Mouse (Mus musculus): Measurements from ENCODE around the gene Nanog. TPM values are rescaled to one million over a fixed set of nuclear protein-coding genes. Genes with fewer than 3 reads are reported as not detected.
"Not testable (repeated sequence)": the region's sequence is repeated elsewhere in the genome, so short reads cannot be mapped to it uniquely, and the experiment has no call there.

Gene Nanog
- total RNA-seq, 2 experiments from 2014 or later = not detected

- ATAC-seq (replicated peaks; ENCODE audit: low FRiP score, poor library complexity, severe bottlenecking) = no peak
Observed at GRCm38 (mm10) chr6:122701816-122702215, 5.5 kb upstream of the Nanog start.

GRCm38 (mm10) chr6:122702480-122703124 is 4.7 kb upstream of the Nanog start:
- no peak for ATAC-seq (replicated peaks; ENCODE audit: low FRiP score, poor library complexity, severe bottlenecking)

DNA sequence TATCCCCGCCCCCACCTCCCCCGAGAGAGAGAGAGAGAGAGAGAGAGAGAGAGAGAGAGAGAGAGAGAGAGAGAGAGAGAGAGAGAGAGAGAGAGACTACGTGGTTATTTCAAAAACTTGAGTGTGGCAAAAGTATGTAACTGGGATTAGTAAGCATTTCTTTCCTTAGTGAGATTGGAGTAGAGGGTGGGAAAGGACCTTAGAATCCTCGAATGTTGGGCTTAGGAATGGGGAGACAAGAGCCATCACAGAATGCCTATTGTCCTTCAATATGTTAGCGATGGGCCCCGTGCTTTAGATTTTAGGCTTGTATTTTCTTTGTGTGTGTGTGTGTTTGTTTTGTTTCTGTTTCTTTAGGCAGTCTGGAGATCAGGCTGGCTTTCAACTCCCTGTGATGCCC is 4.0 kb upstream of the Nanog start:
- no peak for ATAC-seq (replicated peaks; ENCODE audit: low FRiP score, poor library complexity, severe bottlenecking)

DNA sequence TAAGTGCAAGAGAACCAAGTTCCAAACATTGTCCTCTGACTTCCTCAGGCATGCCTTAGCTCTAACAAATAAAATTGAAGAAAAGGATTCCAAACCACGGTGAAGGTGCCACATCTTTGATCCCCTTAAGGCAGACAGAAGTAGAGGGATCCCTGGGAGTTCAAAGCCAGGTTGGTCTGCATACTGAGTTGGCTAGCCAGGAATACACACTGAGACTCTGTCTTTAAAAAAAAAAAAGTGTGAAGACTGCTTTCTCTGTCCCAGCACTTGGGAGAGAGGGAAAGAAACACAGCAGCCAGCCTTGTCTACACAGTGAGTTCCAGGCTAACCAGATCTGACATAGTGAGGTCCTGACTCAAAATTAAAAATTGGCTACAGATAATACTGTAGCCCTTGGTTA is 3.6 kb upstream of the Nanog start:
- no peak for ATAC-seq (replicated peaks; ENCODE audit: low FRiP score, poor library complexity, severe bottlenecking)

- no peak for ATAC-seq (replicated peaks; ENCODE audit: low FRiP score, poor library complexity, severe bottlenecking)
Observed at GRCm38 (mm10) chr6:122706337-122706840, 900 bp upstream of the Nanog start.

- no peak for ATAC-seq (replicated peaks; ENCODE audit: low FRiP score, poor library complexity, severe bottlenecking)
Observed at GRCm38 (mm10) chr6:122708826-122709225, 1.5 kb downstream of the Nanog start.

DNA sequence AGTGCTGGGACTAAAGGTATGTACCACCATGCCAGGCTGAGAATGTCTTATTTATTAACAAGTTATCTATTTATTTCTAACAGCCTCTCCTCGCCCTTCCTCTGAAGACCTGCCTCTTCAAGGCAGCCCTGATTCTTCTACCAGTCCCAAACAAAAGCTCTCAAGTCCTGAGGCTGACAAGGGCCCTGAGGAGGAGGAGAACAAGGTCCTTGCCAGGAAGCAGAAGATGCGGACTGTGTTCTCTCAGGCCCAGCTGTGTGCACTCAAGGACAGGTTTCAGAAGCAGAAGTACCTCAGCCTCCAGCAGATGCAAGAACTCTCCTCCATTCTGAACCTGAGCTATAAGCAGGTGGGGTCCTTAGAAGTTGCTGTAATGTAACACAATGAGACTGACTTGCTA is 4.2 kb downstream of the Nanog start:
- no peak for ATAC-seq (replicated peaks; ENCODE audit: low FRiP score, poor library complexity, severe bottlenecking)

DNA sequence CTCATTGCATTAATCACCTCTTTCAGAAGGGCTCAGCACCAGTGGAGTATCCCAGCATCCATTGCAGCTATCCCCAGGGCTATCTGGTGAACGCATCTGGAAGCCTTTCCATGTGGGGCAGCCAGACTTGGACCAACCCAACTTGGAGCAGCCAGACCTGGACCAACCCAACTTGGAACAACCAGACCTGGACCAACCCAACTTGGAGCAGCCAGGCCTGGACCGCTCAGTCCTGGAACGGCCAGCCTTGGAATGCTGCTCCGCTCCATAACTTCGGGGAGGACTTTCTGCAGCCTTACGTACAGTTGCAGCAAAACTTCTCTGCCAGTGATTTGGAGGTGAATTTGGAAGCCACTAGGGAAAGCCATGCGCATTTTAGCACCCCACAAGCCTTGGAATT is 5.8 kb downstream of the Nanog start:
- ATAC-seq (replicated peaks; ENCODE audit: low FRiP score, poor library complexity, severe bottlenecking) = not testable (repeated sequence)

- ATAC-seq (replicated peaks; ENCODE audit: low FRiP score, poor library complexity, severe bottlenecking) = no peak
Observed at GRCm38 (mm10) chr6:122714707-122715365, 7.5 kb downstream of the Nanog start.

- ATAC-seq (replicated peaks; ENCODE audit: low FRiP score, poor library complexity, severe bottlenecking) = no peak
Observed at GRCm38 (mm10) chr6:122715886-122716285, 8.6 kb downstream of the Nanog start.

GRCm38 (mm10) chr6:122718224-122718623 is 10.9 kb downstream of the Nanog start:
- not testable (repeated sequence) for ATAC-seq (replicated peaks; ENCODE audit: low FRiP score, poor library complexity, severe bottlenecking)

- ATAC-seq (replicated peaks; ENCODE audit: low FRiP score, poor library complexity, severe bottlenecking) = 0 out of 2 replicates have a peak, but pooled peaks have one; percentile 46
Observed at GRCm38 (mm10) chr6:122719942-122720341, 12.7 kb downstream of the Nanog start.

DNA sequence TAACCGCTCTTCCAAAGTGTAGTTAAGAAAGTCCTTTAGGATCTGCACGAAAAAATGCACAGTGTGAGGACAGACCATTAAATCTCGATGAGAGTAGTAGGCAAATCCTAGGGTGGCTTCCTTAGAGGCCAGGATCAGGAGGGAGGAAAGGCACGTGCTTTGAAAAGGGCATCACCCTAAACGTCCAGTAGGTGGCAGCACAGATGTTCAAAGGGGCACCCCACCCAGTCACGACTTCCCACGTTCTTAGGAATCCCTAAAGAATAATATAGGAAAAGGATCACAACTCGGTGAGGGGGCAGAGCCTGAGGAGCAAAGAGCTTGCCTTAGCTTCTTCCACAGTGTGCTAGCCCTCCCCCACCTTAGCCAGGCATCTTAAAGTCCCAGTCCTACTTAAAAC is 32.7 kb downstream of the Nanog start:
- peak; percentile 74; the same call in 1 of the 2 replicates for ATAC-seq (replicated peaks; ENCODE audit: low FRiP score, poor library complexity, severe bottlenecking)

- ATAC-seq (replicated peaks; ENCODE audit: low FRiP score, poor library complexity, severe bottlenecking) = no peak
Observed at GRCm38 (mm10) chr6:122741460-122742227, 34.4 kb downstream of the Nanog start.

DNA sequence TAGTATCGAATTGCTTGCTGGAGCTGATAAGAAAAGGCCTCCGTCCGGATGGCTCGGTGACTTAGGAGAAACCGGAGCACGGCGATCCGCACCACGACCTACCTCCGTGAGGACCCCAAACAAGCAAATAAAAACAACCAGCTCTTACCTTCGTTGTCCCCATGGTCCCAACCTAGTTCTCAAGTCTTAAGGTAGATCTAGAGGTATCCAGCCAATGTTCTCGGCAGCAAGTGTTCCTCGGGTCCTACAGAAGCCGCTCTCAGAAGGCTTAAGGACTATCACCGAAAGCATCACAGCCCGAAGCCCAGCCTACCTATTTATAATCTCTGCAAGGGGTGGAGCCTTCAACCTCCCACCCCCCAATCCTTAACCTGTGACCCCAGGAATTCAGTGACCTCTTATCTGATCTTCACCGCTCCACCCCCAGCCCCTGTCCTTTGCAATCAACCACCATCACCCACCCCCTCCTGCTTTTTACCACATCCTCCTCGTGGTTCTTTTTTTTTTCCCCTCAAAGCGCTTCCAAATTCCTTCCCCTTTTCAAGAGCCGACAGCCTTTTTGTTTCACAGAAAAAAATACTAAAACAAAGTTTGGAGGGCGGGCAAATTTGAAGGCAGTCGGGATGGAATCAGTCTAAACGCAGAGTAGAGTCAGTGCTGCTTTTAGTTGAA is 35.1 kb downstream of the Nanog start:
- no peak for ATAC-seq (replicated peaks; ENCODE audit: low FRiP score, poor library complexity, severe bottlenecking)

GRCm38 (mm10) chr6:122743353-122743752 is 36.1 kb downstream of the Nanog start:
- ATAC-seq (replicated peaks; ENCODE audit: low FRiP score, poor library complexity, severe bottlenecking) = no peak

DNA sequence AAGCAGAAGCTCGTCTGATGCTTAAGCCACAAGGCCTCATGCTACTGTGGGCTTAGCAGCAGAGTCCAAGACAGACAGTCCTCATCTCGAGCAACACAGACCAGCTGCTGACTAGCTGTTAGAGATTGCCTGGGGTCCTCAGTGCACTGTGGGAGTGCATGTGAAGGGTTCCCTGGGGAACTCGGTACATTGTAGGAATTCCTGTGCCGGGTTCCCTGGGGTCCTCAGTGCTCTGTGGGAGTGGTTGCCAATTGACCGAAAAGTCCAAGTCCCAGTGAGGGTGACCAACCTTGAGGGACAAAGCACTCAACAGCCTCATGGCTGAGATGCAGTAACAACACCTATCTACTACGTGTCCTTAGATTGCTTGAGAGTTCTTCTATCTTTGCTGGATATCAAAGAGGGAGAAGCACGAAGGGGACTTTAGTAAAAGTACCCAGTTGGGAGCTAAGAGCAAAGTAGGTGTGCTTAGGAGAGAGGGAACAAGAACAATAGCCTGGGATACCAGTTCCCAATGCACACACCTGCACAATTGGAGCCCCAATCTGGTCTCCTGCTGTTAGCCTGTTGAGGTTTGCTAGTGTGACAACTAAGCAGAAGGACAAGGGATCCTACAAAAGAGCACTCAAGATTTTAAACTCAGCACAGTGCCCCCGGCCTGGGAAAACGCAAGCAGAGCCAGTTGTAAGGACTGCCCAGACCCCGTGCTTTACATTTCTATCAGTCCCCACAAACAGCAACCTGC is 37.4 kb downstream of the Nanog start:
- ATAC-seq (replicated peaks; ENCODE audit: low FRiP score, poor library complexity, severe bottlenecking) = no peak

DNA sequence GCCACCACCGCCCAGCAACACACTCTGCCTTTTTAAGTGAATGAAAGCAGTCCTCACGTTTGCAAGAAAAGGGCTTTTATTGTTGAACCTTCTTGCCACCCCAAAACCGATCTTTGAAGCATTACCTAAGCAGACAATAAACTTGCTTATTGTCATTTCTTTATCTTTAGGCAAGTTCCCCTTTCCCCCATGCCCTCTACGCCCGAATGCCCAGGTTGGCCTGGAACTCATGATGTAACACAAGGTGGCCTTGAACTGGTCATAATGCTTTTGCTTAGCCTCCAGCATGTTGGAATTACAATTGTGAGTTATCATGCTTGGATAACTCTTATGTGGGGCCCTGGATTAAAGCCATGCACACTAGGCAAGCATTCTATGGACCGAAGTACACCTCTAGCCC is 43.3 kb downstream of the Nanog start:
- no peak for ATAC-seq (replicated peaks; ENCODE audit: low FRiP score, poor library complexity, severe bottlenecking)

DNA sequence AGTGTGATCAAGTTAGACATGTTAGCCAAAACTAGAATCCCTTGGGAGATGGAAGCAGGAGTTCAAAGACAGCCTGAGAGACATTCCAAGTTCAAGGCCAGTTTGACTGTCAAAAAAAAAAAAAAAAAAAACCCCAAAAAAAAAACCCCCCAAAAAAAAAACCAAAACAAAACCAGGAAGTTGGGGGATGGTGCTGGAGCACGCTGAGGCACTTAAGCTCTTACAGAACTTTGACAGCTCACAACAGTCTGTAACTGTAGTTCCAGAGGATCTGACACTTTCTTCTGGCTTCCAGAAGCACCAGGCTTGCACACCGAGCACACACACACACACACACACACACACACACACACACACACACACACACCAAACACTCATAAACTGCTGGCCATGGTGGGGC is 48.6 kb downstream of the Nanog start:
- no peak for ATAC-seq (replicated peaks; ENCODE audit: low FRiP score, poor library complexity, severe bottlenecking)
